Comparison of ENCODE assay signal across 8 mouse cellular contexts in genomic region chr13:23581408-23582218, GRCm38 (mm10). TPM values are rescaled to one million over a fixed set of nuclear protein-coding genes. Genes with fewer than 3 reads are reported as not detected.
DNase-seq lines count a peak whose midpoint lies in the region; ATAC-seq lines count a peak whose summit lies in the region.

Gene Hist1h4d, plus strand, starts transcription at chr13:23581598.

- peak within 1 kb of the TSS; percentile 99 for H3K27ac ChIP-seq in intestine, embryonic 14.5 days (ENCODE audit: low read depth)

- peak within 1 kb of the TSS; percentile 46 for H3K4me3 ChIP-seq in intestine, embryonic 14.5 days (ENCODE audit: low read depth, low read length)

- no peaks in the 10 kb centered on the region for H3K27me3 ChIP-seq in intestine, embryonic 14.5 days (replicated peaks; ENCODE audit: control insufficient read depth, insufficient read depth, low read length)

- H3K9me3 ChIP-seq in intestine, embryonic 14.5 days (ENCODE audit: control insufficient read depth, low read length): no peaks in the 10 kb centered on the region

- peak within 1 kb of the TSS; percentile 73 for H3K4me2 ChIP-seq in intestine, embryonic 14.5 days (ENCODE audit: low read length)

- peaks cover 28% of the 10 kb centered on the region for H3K4me1 ChIP-seq in intestine, embryonic 14.5 days (replicated peaks; ENCODE audit: control insufficient read depth, insufficient read depth, low read length)

- under 1% methylated on average over 43 of the region's 43 CpGs for WGBS in intestine, embryonic 14.5 days

- intact Hi-C loops in gastrocnemius, postnatal 14 days (cut with DNase I; ENCODE audit: low total_unique reads): no loop called here
- intact Hi-C loops in left cerebral cortex, postnatal 14 days (cut with DNase I): loop anchor here (5.0 kb wide), 2 partner anchors 116 to 156 kb away; partner anchors contain the start of genes Hist1h1c, Hist1h1t and Hist1h4c

- H3K36me3 ChIP-seq in intestine, embryonic 14.5 days (ENCODE audit: control insufficient read depth, insufficient read depth, low read length): no peaks in the 10 kb centered on the region

- peak; percentile 88 for ATAC-seq in intestine, embryonic 14.5 days (replicated peaks; ENCODE audit: low FRiP score, low TSS enrichment, low read depth)

- H3K9ac ChIP-seq in intestine, embryonic 14.5 days (ENCODE audit: low read length): peak within 1 kb of the TSS; percentile 81

- peak; percentile 96 to 100 for DNase-seq in adrenal gland, adult (ENCODE audit: inconsistent age in 2 of 2, low spot score in 1 of 2)
- DNase-seq in embryo, embryonic 10.5 days (ENCODE audit: low spot score): peak; percentile 100
- peak; percentile 87 for DNase-seq in gastrocnemius, postnatal 14 days
- peak; percentile 100 for DNase-seq in intestine, embryonic 14.5 days (ENCODE audit: low spot score)
- peak; percentile 98 for DNase-seq in left cerebral cortex, postnatal 14 days (ENCODE audit: low spot score in 2 of 2)
- peak; percentile 96 for DNase-seq in mesoderm, embryonic 11.5 days (ENCODE audit: low read depth, low spot score)
- peak; percentile 94 to 97 for DNase-seq in right cerebral cortex, postnatal 36 days (ENCODE audit: low spot score in 2 of 2)
- DNase-seq in yolk sac, embryonic 10.5 days (ENCODE audit: low spot score): peak; percentile 99

RNA-seq across cellular contexts. Expression of gene Hist1h4d, which starts in this region (rescaled TPM):
- total RNA-seq in gastrocnemius, postnatal 14 days (2021): 10 to 100 TPM; 88.4 to 95.8 TPM
- 111 and 114 TPM in 2 replicates for polyA plus RNA-seq in intestine, embryonic 14.5 days (2014; fragmentation: Nextera tagmentation; extraction: Ambion mirVana)
- total RNA-seq in left cerebral cortex, postnatal 14 days (2021): 100 to 1,000 TPM; 132 to 148 TPM

Comparison
In these comparisons a context has a peak if more than half of its experiments do, and no peak if none do; other contexts are left out.
1. Peak in every context shown above with its lines: DNase-seq, ATAC-seq, H3K4me3 ChIP-seq and H3K27ac ChIP-seq.